Mouse (Mus musculus) CH12.LX (cell line): Measurements from ENCODE around the gene Gm49776.

Source experiments
- CTCF ChIP-seq, 2 experiments: IDR thresholded peaks in 1 of 2; conservative IDR thresholded peaks in 1 of 2; 2 replicates each; pipeline ENCODE4 v1.5.1; 2011 to 2012; ENCODE audit warnings: low read depth in 2 of 2, low read length in 2 of 2, improper control_type of control experiment in 1 of 2, inconsistent platforms in 1 of 2, mild to moderate bottlenecking in 1 of 2, moderate library complexity in 1 of 2
- ELF1 ChIP-seq: IDR thresholded peaks from 2 replicates; pipeline ENCODE4 v1.6.1; 2014; ENCODE audit warnings: low read depth, mild to moderate bottlenecking, inconsistent platforms, low read length, improper control_type of control experiment
- EP300 ChIP-seq: IDR thresholded peaks from 2 replicates; pipeline ENCODE4 v1.6.1; 2011; ENCODE audit warnings: low read length, improper control_type of control experiment
- HCFC1 ChIP-seq: IDR thresholded peaks from 2 replicates; pipeline ENCODE4 v1.6.1; 2012; ENCODE audit warnings: low read depth, mild to moderate bottlenecking, inconsistent platforms, low read length, improper control_type of control experiment
- IRF4 ChIP-seq: IDR thresholded peaks from 2 replicates; pipeline ENCODE4 v1.6.1; 2014; ENCODE audit warnings: low read depth, mild to moderate bottlenecking, inconsistent platforms, low read length, improper control_type of control experiment
- MAX ChIP-seq: IDR thresholded peaks from 2 replicates; pipeline ENCODE4 v1.6.1; 2011; ENCODE audit warnings: low read length, improper control_type of control experiment
- NELFE ChIP-seq: IDR thresholded peaks from 2 replicates; pipeline ENCODE4 v1.6.1; 2011; ENCODE audit warnings: low read depth, low read length, improper control_type of control experiment
- POLR2A ChIP-seq: IDR thresholded peaks from 2 replicates; pipeline ENCODE4 v1.6.1; 2011; ENCODE audit warnings: low read depth, mild to moderate bottlenecking, improper control_type of control experiment, low read length
- SMC3 ChIP-seq: IDR thresholded peaks from 2 replicates; pipeline ENCODE4 v1.6.1; 2011; ENCODE audit warnings: low read depth, low read length, improper control_type of control experiment
- TBP ChIP-seq: conservative IDR thresholded peaks from 2 replicates; pipeline ENCODE4 v1.6.1; 2011; ENCODE audit warnings: low read depth, low read length, improper control_type of control experiment
- USF1 ChIP-seq: IDR thresholded peaks from 2 replicates; pipeline ENCODE4 v1.6.1; 2014; ENCODE audit warnings: low read depth, mild to moderate bottlenecking, inconsistent platforms, low read length, improper control_type of control experiment
- ZC3H11A ChIP-seq: IDR thresholded peaks from 2 replicates; pipeline ENCODE4 v1.6.1; 2012; ENCODE audit warnings: low read depth, mild to moderate bottlenecking, inconsistent platforms, low read length, improper control_type of control experiment

- TF ChIP-seq CTCF (conservative IDR thresholded peaks at IDR 0.05 in 1 of 2, IDR thresholded peaks at IDR 0.05 in 1 of 2; ENCODE audit: low read depth in 2 of 2, low read length in 2 of 2) (no peak), ZC3H11A (no peak), USF1 (no peak), TBP (no peak), HCFC1 (no peak), MAX (no peak), EP300 (no peak), POLR2A (no peak), SMC3 (no peak), NELFE (no peak), IRF4 (no peak), ELF1 (no peak)
Measured at GRCm38 (mm10) chr16:18203430-18204091, 54.6 kb downstream of the Gm49776 start.
